Mouse (Mus musculus) layer of hippocampus, adult 6 months (tissue): ENCODE data around the gene Ranbp17. TPM values are rescaled to one million over a fixed set of nuclear protein-coding genes. Genes with fewer than 3 reads are reported as not detected.

Experiments
- long read RNA-seq, 2 experiments: library from polyadenylated mRNA; unstranded; transcript quantifications; one replicate each; pipeline ENCODE4 v2.0.0; 2019 to 2020
- polyA plus RNA-seq: library from polyadenylated mRNA; unstranded; fragments of <200 nt; fragmentation: Nextera tagmentation; gene quantifications from 2 replicates; pipeline ENCODE4 v1.2.3, GENCODE M21; 2021

Gene Ranbp17
- 1.6 and 3.0 TPM in 2 replicates for polyA plus RNA-seq
- long read RNA-seq, experiment 1, full-length matches to known transcripts = 1 of 6 reads
- long read RNA-seq, experiment 1, partial matches to known transcripts = 1 of 6 reads
- long read RNA-seq, experiment 1, other reads (novel, unspliced or antisense) = 4 of 6 reads
- long read RNA-seq, experiment 2, full-length matches to known transcripts = 8 of 26 reads
- long read RNA-seq, experiment 2, partial matches to known transcripts = 4 of 26 reads
- long read RNA-seq, experiment 2, other reads (novel, unspliced or antisense) = 14 of 26 reads

GRCm38 (mm10) chr11:33513376-33513991 lies at the start of gene Ranbp17:
TSS of gene Ranbp17 (minus strand) at chr11:33513746.

GRCm38 (mm10) chr11:33276637-33277036 lies 236.9 kb downstream of the Ranbp17 start, which contains the start of gene Gm12117:
TSS of gene Gm12117 (minus strand) at chr11:33276737.

GRCm38 (mm10) chr11:33203383-33204328 lies 309.9 kb downstream of the Ranbp17 start, which contains the start of gene Tlx3:
TSS of gene Tlx3 (minus strand) at chr11:33203589.

GRCm38 (mm10) chr11:33162998-33163506 lies 350.5 kb downstream of the Ranbp17 start, which contains the start of gene Npm1:
TSS of gene Npm1 (minus strand) at chr11:33163206.

Other genes with a start within 250 kb of the Ranbp17 start
- not detected in 2 replicates for gene Gm12117, start 237.0 kb downstream of the Ranbp17 start, polyA plus RNA-seq
- not detected in 2 replicates for gene Gabrp, start 65.2 kb upstream of the Ranbp17 start, polyA plus RNA-seq
- gene D130052B06Rik, start 85.6 kb upstream of the Ranbp17 start, polyA plus RNA-seq = not detected in 2 replicates